Comparison of ENCODE assay signal across 13 mouse cellular contexts in genomic region chr17:27146323-27146923, GRCm38 (mm10). TPM values are rescaled to one million over a fixed set of nuclear protein-coding genes. Genes with fewer than 3 reads are reported as not detected.
DNase-seq lines count a peak whose midpoint lies in the region; ATAC-seq and TF ChIP-seq lines count a peak whose summit lies in the region.
"Had no signal": no experiment of that assay in that cellular context is flagged by ENCODE, and none has a peak within 500 bp of the region (broad histone marks: within the 10 kb centered on the region; RNA-seq: fewer than 3 reads in every experiment).

No protein-coding gene starts in this region.

- intact Hi-C loops in gastrocnemius, adult 2 months (cut with DNase I): no loop called here
- intact Hi-C loops in gastrocnemius, postnatal 14 days (cut with DNase I; ENCODE audit: low total_unique reads): no loop called here
- intact Hi-C loops in left cerebral cortex, postnatal 10 days (cut with DNase I): no loop called here

- ATAC-seq in midbrain, embryonic 16.5 days: no peak
- no peak for ATAC-seq in midbrain, embryonic 14.5 days (ENCODE audit: low FRiP score, low TSS enrichment)
- no peak for ATAC-seq in limb, embryonic 15.5 days (ENCODE audit: insufficient number of reproducible peaks, low FRiP score, low TSS enrichment, low read depth)
- ATAC-seq: hindbrain, postnatal 0 days had no signal

- 0 out of 2 replicates have a peak overlapping the region, but pooled peaks have one; percentile 6 for H3K9ac ChIP-seq in midbrain, embryonic 16.5 days (ENCODE audit: low read depth, low read length)
- no peak overlapping the region for H3K9ac ChIP-seq in midbrain, embryonic 14.5 days (replicated peaks; ENCODE audit: low read length)
- no peak overlapping the region for H3K9ac ChIP-seq in limb, embryonic 15.5 days

- H3K9me3 ChIP-seq in midbrain, embryonic 16.5 days (replicated peaks; ENCODE audit: control insufficient read depth, low read length, poor library complexity, severe bottlenecking): no peaks in the 10 kb centered on the region
- H3K9me3 ChIP-seq in midbrain, embryonic 14.5 days (ENCODE audit: control insufficient read depth, low read length): no peaks in the 10 kb centered on the region
- no peaks in the 10 kb centered on the region for H3K9me3 ChIP-seq in limb, embryonic 15.5 days

- peak overlapping the region; percentile 72 for H3K27ac ChIP-seq in gastrocnemius, adult 2 months
- H3K27ac ChIP-seq in midbrain, embryonic 16.5 days (ENCODE audit: low read length): no peak overlapping the region
- H3K27ac ChIP-seq in midbrain, embryonic 14.5 days (replicated peaks; ENCODE audit: low read depth, low read length): no peak overlapping the region
- no peak overlapping the region for H3K27ac ChIP-seq in limb, embryonic 15.5 days
- H3K27ac ChIP-seq: hindbrain, postnatal 0 days had no signal

- no peak for TF ChIP-seq CTCF in gastrocnemius, adult 2 months (IDR thresholded peaks at IDR 0.05)

- H3K4me1 ChIP-seq in midbrain, embryonic 16.5 days (ENCODE audit: control insufficient read depth, insufficient read depth, low read length): peaks cover 21% of the 10 kb centered on the region
- peaks cover 23% of the 10 kb centered on the region for H3K4me1 ChIP-seq in midbrain, embryonic 14.5 days (ENCODE audit: control insufficient read depth, insufficient read depth, low read length)
- H3K4me1 ChIP-seq in limb, embryonic 15.5 days: peaks cover 52% of the 10 kb centered on the region

- DNase-seq in gastrocnemius, adult 2 months: no peak
- DNase-seq in gastrocnemius, postnatal 25 days: no peak
- no peak for DNase-seq in midbrain, embryonic 14.5 days
- DNase-seq in lung, postnatal 4 days: no peak
- DNase-seq in gastrocnemius, postnatal 14 days: no peak
- DNase-seq in left cerebral cortex, postnatal 10 days (ENCODE audit: extremely low spot score in 1 of 2, low spot score in 2 of 2): no peak
- DNase-seq: cerebellum, adult 9-11 months; right cerebral cortex, adult 18-20 months; thymus, adult 2 months had no signal

- no peaks in the 10 kb centered on the region for H3K27me3 ChIP-seq in midbrain, embryonic 16.5 days (ENCODE audit: control insufficient read depth, insufficient read depth, low read depth, low read length)
- no peaks in the 10 kb centered on the region for H3K27me3 ChIP-seq in midbrain, embryonic 14.5 days (ENCODE audit: control insufficient read depth, insufficient read depth, low read length)
- H3K27me3 ChIP-seq in limb, embryonic 15.5 days: no peaks in the 10 kb centered on the region; the same call in 1 of the 2 replicates

- WGBS in midbrain, embryonic 16.5 days: 25% methylated on average over 8 of the region's 8 CpGs
- 32% methylated on average over 8 of the region's 8 CpGs for WGBS in midbrain, embryonic 14.5 days
- 6% methylated on average over 8 of the region's 8 CpGs for WGBS in limb, embryonic 15.5 days

- H3K36me3 ChIP-seq in midbrain, embryonic 16.5 days (ENCODE audit: control insufficient read depth, insufficient read depth, low read length): no peaks in the 10 kb centered on the region
- H3K36me3 ChIP-seq in midbrain, embryonic 14.5 days (ENCODE audit: control insufficient read depth, insufficient read depth, low read length): no peaks in the 10 kb centered on the region
- H3K36me3 ChIP-seq in limb, embryonic 15.5 days: no peaks in the 10 kb centered on the region

- no peak overlapping the region for H3K4me2 ChIP-seq in midbrain, embryonic 16.5 days (ENCODE audit: low read length)
- no peak overlapping the region for H3K4me2 ChIP-seq in midbrain, embryonic 14.5 days (ENCODE audit: low read length)
- H3K4me2 ChIP-seq in limb, embryonic 15.5 days: 0 out of 2 replicates have a peak overlapping the region, but pooled peaks have one; percentile 14
- H3K4me2 ChIP-seq: heart, embryonic 11.5 days had no signal

- H3K4me3 ChIP-seq in gastrocnemius, adult 2 months: peak overlapping the region; percentile 22
- no peak overlapping the region for H3K4me3 ChIP-seq in midbrain, embryonic 16.5 days (ENCODE audit: low read depth, low read length)
- H3K4me3 ChIP-seq in midbrain, embryonic 14.5 days (replicated peaks; ENCODE audit: low read depth, low read length): no peak overlapping the region
- no peak overlapping the region for H3K4me3 ChIP-seq in limb, embryonic 15.5 days

RNA-seq across cellular contexts. Expression of gene Uqcc2, which starts 12.7 kb away (rescaled TPM):
- total RNA-seq in gastrocnemius, adult 2 months (2021): 100 to 1,000 TPM; 405 to 424 TPM
- 100 to 1,000 TPM; 356 to 366 TPM for total RNA-seq in gastrocnemius, postnatal 25 days (2021)
- polyA plus RNA-seq in midbrain, embryonic 16.5 days (2015; fragmentation: Nextera tagmentation; extraction: Ambion mirVana): 360 and 384 TPM in 2 replicates
- polyA plus RNA-seq in midbrain, embryonic 14.5 days (2014; fragmentation: Nextera tagmentation; extraction: Ambion mirVana): 353 and 471 TPM in 2 replicates
- 276 and 289 TPM in 2 replicates for polyA plus RNA-seq in limb, embryonic 15.5 days (2015; fragmentation: Nextera tagmentation; extraction: Ambion mirVana)
- total RNA-seq in gastrocnemius, postnatal 14 days (2021): 100 to 1,000 TPM; 342 TPM
- 100 to 1,000 TPM; 177 to 182 TPM for total RNA-seq in left cerebral cortex, postnatal 10 days (2021)

RNA-seq across cellular contexts. Expression of gene Ip6k3, which starts 21.2 kb away (rescaled TPM):
- 10 to 100 TPM; 30.9 to 84.2 TPM for total RNA-seq in gastrocnemius, adult 2 months (2021)
- total RNA-seq in gastrocnemius, postnatal 25 days (2021): 10 to 100 TPM; 73.4 to 94.9 TPM
- polyA plus RNA-seq in midbrain, embryonic 16.5 days (2015; fragmentation: Nextera tagmentation; extraction: Ambion mirVana): 0.14 and 0.15 TPM in 2 replicates
- 0.20 and 0.36 TPM in 2 replicates for polyA plus RNA-seq in midbrain, embryonic 14.5 days (2014; fragmentation: Nextera tagmentation; extraction: Ambion mirVana)
- polyA plus RNA-seq in limb, embryonic 15.5 days (2015; fragmentation: Nextera tagmentation; extraction: Ambion mirVana): 0.44 and 1.7 TPM in 2 replicates
- total RNA-seq in gastrocnemius, postnatal 14 days (2021): 100 to 1,000 TPM in 1 of 2 experiments, 10 to 100 TPM in 1; 91.4 to 128 TPM
- total RNA-seq in left cerebral cortex, postnatal 10 days (2021): under 1 TPM; 0.20 to 0.43 TPM
- total RNA-seq: hindbrain, postnatal 0 days had no signal

RNA-seq across cellular contexts. Expression of gene Lemd2, which starts 57.8 kb away (rescaled TPM):
- 10 to 100 TPM; 22.4 to 23.9 TPM for total RNA-seq in gastrocnemius, adult 2 months (2021)
- total RNA-seq in gastrocnemius, postnatal 25 days (2021): 10 to 100 TPM; 18.0 to 21.8 TPM
- 20.8 and 22.8 TPM in 2 replicates for polyA plus RNA-seq in midbrain, embryonic 16.5 days (2015; fragmentation: Nextera tagmentation; extraction: Ambion mirVana)
- 20.8 and 30.7 TPM in 2 replicates for polyA plus RNA-seq in midbrain, embryonic 14.5 days (2014; fragmentation: Nextera tagmentation; extraction: Ambion mirVana)
- polyA plus RNA-seq in limb, embryonic 15.5 days (2015; fragmentation: Nextera tagmentation; extraction: Ambion mirVana): 9.7 and 15.3 TPM in 2 replicates
- 10 to 100 TPM; 17.8 to 18.0 TPM for total RNA-seq in gastrocnemius, postnatal 14 days (2021)
- 10 to 100 TPM; 47.1 to 50.0 TPM for total RNA-seq in left cerebral cortex, postnatal 10 days (2021)

Comparison
In these comparisons a context has a peak if more than half of its experiments do, and no peak if none do; other contexts are left out.
1. RNA of gene Ip6k3, which starts 21.2 kb away (total RNA-seq): 91.4 to 128 TPM in gastrocnemius, postnatal 14 days, 73.4 to 94.9 TPM in gastrocnemius, postnatal 25 days and 30.9 to 84.2 TPM in gastrocnemius, adult 2 months; 0.20 to 0.43 TPM in left cerebral cortex, postnatal 10 days; every median in the first group is over 10 times any median in the second.